Mouse (Mus musculus) bone marrow, adult 2 months (tissue): ENCODE data around the gene Antxr1.

ENCODE experiments used
- CTCF ChIP-seq: fragments of 200-500 bp; IDR thresholded peaks from 2 replicates; pipeline ENCODE4 v1.5.1; 2011; ENCODE audit warnings: low read length, control low read depth; ENCODE audit not compliant: control insufficient read depth, insufficient read depth
- POLR2A ChIP-seq: fragments of 200-500 bp; IDR thresholded peaks from 2 replicates; pipeline ENCODE4 v1.6.1; 2011; ENCODE audit warnings: low read depth, mild to moderate bottlenecking, control low read depth, low read length, borderline replicate concordance; ENCODE audit not compliant: control insufficient read depth

DNA sequence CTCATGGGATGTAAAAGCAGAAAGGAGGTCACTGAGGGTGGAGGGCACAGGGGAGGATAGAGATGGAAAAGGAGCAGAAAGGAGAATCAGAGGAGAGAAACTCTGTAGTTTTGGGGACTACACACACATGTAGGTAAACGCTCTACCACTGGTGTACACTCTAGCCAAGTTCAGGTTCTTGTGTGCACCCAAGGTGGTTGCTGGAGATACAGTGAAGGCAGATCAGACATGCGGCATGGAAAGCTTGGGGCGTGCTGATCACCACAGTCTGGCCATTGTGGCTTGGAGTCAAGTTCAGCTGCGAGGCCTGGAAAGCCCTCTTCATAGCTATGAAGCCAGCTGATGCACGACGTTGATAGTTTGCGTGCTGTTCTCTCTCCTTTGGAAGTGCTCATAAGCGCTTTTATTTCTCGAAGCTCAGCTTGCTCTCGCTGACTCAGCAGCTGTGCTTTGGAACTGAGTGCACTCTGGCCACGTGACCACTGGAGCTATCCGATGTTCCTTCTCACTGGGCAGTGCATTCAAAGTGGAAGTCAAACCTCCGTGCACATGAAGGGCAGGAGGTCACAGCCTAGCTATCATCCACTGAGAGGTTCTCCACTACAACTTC lies 128.1 kb downstream of the Antxr1 start:
- no peak for TF ChIP-seq CTCF
- TF ChIP-seq POLR2A: no peak
